Mouse (Mus musculus): ENCODE measurements around the gene Plcb4.

DNA sequence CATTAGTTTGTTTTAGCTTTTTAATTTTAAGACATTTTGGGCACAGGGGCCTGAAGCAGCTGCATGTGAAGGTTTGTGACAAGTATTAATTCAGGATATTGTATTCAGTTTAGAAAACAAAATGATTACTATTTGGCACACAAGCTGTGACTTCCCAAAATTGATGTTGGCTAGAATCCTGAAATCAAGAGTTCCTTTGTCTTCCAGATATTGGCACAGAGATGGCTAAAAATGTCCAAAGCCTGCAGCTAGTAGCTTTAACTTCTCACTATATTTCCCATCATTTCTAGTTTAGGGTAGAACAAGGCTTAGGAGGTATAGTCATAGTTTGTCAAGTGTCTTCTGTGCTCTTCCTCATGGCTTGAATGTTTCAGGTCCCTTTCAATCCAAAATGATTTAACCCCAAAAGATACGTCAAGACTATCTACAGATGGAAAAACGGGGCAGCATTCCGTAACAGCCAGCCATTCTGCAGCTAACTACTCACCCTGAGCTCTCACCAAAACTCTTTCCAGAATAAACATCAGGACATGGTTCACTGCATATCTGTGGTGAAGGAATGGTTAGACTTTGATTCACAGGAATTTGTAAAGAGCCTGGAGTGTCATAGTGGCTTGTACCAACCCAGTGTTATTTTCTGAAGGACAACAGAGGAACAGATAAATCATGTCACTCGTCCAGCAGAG is 204.7 kb downstream of the Plcb4 start:
- TF ChIP-seq EP300 (optimal IDR thresholded peaks at IDR 0.05), result no peak
- no peak for TF ChIP-seq CTCF (IDR thresholded peaks at IDR 0.05; ENCODE audit: low read depth)
